Mouse (Mus musculus): ENCODE data around the gene Fkbp4.

Fkbp4 gene

DNA sequence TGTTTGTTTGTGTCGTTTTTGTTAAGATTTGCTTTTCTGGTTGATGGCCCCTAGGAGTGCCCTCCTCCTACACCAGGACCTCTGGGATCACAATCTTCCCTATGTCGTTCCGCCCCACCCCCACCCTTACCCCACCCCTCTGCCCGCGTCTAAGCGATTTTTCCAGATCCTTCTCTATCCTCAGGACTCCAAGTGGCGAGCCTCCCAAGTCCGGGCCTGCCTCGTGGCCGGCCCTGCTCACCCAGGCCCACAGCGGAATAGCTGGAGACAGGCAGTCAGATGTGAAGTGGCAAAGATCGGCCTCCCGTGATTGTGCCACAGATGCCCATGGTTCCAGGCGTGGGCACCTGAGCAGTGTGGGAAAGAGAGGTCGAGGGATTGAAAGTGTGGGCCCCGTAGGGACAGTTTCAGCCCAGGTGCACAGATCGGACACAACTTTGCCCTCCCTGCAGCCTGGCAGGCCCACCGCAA is 429 bp upstream of the Fkbp4 start:
- in situ Hi-C loops (cut with MboI; ENCODE audit: unreplicated experiment in 2 of 2), result loop anchor here (10.0 to 25.0 kb wide), 3 partner anchors 326 to 816 kb away; partner anchors contain the start of genes Gm44511 (in 2 of the 2) and Klrb1b (in 2 of the 2)

- in situ Hi-C loops (cut with MboI; ENCODE audit: unreplicated experiment in 2 of 2), result loop anchor here (10.0 to 25.0 kb wide), 3 partner anchors 327 to 817 kb away; partner anchors contain the start of genes Gm44511 (in 2 of the 2) and Klrb1b (in 2 of the 2)
Observed at GRCm38 (mm10) chr6:128437731-128438316, 653 bp downstream of the Fkbp4 start.

- in situ Hi-C loops (cut with MboI; ENCODE audit: unreplicated experiment in 2 of 2), result loop anchor here (10.0 to 25.0 kb wide), 3 partner anchors 328 to 818 kb away; partner anchors contain the start of genes Gm44511 (in 2 of the 2) and Klrb1b (in 2 of the 2)
Observed at GRCm38 (mm10) chr6:128437288-128437687, 1.2 kb downstream of the Fkbp4 start.

- in situ Hi-C loops (cut with MboI; ENCODE audit: unreplicated experiment in 2 of 2), result loop anchor here (10.0 to 25.0 kb wide), 3 partner anchors 328 to 818 kb away; partner anchors contain the start of genes Gm44511 (in 2 of the 2) and Klrb1b (in 2 of the 2)
Observed at GRCm38 (mm10) chr6:128436356-128437005, 2.0 kb downstream of the Fkbp4 start.

DNA sequence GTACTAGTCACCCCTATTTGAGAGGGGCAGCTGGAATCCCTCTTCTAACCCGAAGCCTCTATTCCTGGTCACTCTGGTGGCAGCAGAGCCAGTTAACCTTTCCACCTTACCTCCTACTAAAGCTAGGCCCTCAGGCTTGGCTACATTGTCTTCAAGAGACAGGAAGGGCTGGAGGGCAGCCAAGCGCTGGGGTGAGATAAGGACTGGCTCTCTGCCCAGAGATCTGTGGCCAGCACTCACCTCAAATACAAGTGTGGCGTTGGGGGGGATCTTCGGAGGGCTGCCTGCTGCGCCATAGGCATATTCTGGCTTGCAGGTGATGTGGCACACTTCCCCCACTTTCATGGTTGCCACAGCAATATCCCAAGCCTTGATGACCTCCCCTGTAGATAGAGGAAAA is 3.0 kb downstream of the Fkbp4 start:
- in situ Hi-C loops (cut with MboI; ENCODE audit: unreplicated experiment in 2 of 2), result loop anchor here (10.0 to 25.0 kb wide), 3 partner anchors 329 to 819 kb away; partner anchors contain the start of genes Gm44511 (in 2 of the 2) and Klrb1b (in 2 of the 2)

- in situ Hi-C loops (cut with MboI; ENCODE audit: unreplicated experiment in 2 of 2), result loop anchor here (10.0 to 25.0 kb wide), 3 partner anchors 331 to 821 kb away; partner anchors contain the start of genes Gm44511 (in 2 of the 2) and Klrb1b (in 2 of the 2)
Observed at GRCm38 (mm10) chr6:128433566-128433965, 4.9 kb downstream of the Fkbp4 start.

DNA sequence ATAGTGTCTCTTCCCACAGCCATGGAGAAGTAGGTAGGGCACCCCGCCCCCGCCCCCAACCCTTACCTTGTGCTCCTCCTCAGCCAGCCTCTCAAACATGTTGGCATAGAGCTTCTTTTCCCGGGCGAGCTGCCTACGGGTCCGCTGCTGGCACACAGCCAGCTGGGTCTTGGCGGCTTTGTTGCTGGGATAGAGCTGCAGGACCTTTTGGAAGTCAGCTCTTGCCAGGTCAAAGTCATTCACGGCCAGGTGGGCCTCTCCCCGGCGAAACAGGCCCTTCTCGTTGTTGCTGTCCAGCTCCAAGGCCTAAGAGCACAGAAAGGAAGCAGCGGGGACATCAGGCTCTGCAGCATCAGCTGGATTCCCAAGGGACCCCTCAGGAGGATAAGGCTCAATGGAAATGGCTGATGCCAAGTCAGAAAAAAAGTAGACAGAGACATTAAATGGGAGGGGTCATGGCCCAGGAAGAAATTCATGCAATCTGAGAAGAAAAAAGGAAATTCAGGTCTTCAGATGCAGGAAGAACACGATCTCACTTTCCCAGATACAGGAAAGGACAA is 6.0 kb downstream of the Fkbp4 start:
- in situ Hi-C loops (cut with MboI; ENCODE audit: unreplicated experiment in 2 of 2), result loop anchor here (10.0 to 25.0 kb wide), 3 partner anchors 332 to 822 kb away; partner anchors contain the start of genes Gm44511 (in 2 of the 2) and Klrb1b (in 2 of the 2)

GRCm38 (mm10) chr6:128429826-128430225 is 8.7 kb downstream of the Fkbp4 start:
- in situ Hi-C loops (cut with MboI; ENCODE audit: unreplicated experiment in 2 of 2), result loop anchor here (10.0 to 25.0 kb wide), 3 partner anchors 335 to 825 kb away; partner anchors contain the start of genes Gm44511 (in 2 of the 2) and Klrb1b (in 2 of the 2)

DNA sequence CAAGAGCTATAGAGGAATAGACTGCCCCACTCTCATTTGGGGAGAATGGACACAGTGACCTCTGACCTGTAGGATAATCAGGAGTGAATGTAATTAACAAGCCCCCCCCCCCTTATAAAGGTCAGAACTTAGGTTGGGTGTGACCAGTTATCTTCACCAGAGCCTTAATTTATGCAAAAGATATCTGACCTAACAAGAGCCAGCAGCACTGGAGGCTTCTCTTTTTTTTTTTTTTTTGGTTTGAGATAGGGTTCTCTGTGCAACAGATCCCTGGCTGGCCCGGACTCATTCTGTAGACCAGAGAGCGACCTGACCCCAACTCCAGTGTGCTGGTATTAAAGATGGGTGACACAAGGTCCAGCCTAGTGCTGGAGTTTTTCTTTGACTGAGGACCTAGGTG is 9.2 kb downstream of the Fkbp4 start:
- in situ Hi-C loops (cut with MboI; ENCODE audit: unreplicated experiment in 2 of 2), result loop anchor here (25.0 kb wide), 1 partner anchor 408 kb away; the partner anchor contains the start of genes Gm44511 (in 2 of the 2) and Klrb1b (in 2 of the 2)

GRCm38 (mm10) chr6:128427571-128427970 is 10.9 kb downstream of the Fkbp4 start:
- in situ Hi-C loops (cut with MboI; ENCODE audit: unreplicated experiment in 2 of 2), result loop anchor here (25.0 kb wide), 1 partner anchor 410 kb away; the partner anchor contains the start of genes Gm44511 (in 2 of the 2) and Klrb1b (in 2 of the 2)

GRCm38 (mm10) chr6:128425046-128425445 is 13.4 kb downstream of the Fkbp4 start:
- in situ Hi-C loops (cut with MboI; ENCODE audit: unreplicated experiment in 2 of 2), result loop anchor here (25.0 kb wide), 1 partner anchor 412 kb away; the partner anchor contains the start of genes Gm44511 (in 2 of the 2) and Klrb1b (in 2 of the 2)

DNA sequence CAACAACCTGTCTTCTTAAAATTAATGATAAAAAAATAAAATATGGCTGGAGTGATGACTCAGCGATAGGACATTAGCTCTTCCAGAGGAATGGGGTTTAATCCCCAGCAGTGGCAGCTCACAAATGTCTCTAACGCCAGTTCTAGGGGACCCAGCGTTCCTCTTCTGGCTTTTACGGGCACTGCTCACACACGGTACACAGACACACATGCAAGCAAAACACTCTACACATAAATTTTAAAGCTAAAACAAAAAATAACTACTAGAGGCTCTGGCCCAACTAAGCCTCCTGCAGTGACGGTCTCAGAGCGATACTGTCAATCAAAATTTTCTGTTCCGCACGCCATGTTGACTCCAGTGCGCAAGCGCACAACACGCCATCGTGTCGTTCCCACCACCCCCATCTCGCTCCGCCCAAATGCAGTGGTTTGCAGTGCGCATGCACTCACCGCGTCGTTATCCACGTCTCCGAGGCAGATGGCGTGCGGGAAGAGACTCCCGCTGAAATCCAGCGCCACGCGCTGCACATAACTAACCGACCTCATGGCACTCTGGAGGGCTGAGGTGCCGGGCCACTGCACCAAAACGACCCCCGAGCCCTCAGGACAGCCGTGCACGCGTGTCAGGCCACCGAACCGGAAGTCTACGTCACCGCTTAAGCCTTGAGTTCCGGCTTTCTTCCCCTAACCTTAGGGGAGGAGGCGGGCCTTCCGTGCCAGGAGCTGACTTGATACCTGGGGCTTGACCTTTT is 14.0 kb downstream of the Fkbp4 start, which contains the start of gene Itfg2:
TSS of gene Itfg2 (minus strand) at position 663 of the 751 bp plus-strand sequence.
- in situ Hi-C loops (cut with MboI; ENCODE audit: unreplicated experiment in 2 of 2), result loop anchor here (25.0 kb wide), 2 partner anchors 413 to 862 kb away; partner anchors contain the start of genes Gm44511 (in 2 of the 2), Klrb1b (in 2 of the 2) and Cracr2a (in 1 of the 2)

DNA sequence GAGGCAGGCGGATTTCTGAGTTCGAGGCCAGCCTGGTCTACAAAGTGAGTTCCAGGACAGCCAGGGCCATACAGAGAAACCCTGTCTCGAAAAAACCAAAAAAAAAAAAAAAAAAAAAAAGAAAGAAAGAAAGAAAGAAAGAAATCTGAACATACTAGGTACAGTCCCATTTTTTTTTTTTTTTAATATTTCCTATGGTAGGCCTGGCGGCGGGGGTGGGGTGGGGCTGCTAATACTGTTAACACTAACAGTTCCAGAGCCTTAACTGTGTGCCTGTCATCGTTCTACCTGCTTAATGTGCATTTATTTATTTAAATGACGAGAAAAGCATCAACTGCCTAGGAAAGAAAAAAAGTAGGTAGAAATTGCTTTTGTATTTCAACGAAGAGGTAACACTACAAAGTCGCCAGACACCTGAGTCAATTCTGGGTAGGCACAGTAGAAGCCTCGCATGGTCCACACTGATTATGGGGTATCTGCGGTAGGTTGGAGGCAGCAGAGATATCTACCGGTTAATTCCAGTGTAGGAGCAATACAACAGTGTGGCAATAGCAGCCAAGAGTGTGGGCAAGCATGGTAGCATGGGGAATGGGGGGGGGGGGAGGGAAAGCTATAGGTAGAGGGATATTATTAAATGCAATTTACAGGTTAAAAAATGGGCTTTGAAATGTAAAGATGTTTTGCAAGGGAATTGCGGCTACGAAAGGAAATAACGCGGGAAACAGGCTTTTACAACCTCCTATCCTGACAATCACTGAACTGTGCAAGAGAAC is 14.8 kb downstream of the Fkbp4 start:
- in situ Hi-C loops (cut with MboI; ENCODE audit: unreplicated experiment in 2 of 2), result loop anchor here in 1 of 2 experiments (25.0 kb wide), 1 partner anchor 861 kb away; the partner anchor contains the start of gene Cracr2a

DNA sequence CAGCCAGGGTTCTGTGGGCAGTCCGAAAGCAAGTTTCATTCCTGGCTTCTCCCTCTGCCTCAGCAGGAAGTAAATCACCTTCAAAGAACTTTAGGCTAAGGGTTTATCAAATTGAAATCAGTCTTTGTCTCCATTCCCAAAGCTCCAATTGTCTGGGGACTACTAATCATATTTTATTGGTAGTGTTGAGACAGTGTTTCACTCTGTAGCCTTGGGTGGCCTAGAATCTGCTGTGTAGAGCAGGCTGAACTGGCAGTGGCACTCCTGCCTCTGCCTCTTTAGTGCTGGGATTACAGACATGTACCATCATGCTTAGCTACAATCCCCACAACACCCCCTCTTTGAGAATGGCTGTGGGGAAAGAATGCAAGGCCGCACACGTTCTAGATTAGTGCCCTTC is 17.0 kb downstream of the Fkbp4 start:
- in situ Hi-C loops (cut with MboI; ENCODE audit: unreplicated experiment in 2 of 2), result loop anchor here in 1 of 2 experiments (25.0 kb wide), 1 partner anchor 859 kb away; the partner anchor contains the start of gene Cracr2a

DNA sequence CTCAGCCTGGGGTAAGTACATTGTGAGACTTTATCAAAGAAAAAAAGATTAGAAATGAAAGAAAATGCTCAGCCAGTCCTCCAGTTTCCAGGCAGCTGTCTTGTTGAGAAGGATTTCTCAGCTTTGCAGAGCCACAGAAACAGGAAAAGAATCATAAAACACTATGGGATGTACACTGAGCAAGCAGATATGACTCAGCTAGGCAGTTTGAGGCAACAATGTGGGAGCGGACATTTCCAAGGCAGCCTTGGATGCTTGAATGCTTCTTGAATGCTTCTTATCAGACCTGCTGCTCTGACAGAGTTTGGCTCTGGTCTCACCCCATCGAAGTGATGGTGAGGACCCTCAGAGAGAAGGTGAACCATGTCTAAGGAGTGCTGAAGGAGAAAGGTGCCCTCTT is 17.4 kb downstream of the Fkbp4 start:
- in situ Hi-C loops (cut with MboI; ENCODE audit: unreplicated experiment in 2 of 2), result loop anchor here in 1 of 2 experiments (25.0 kb wide), 1 partner anchor 859 kb away; the partner anchor contains the start of gene Cracr2a

- in situ Hi-C loops (cut with MboI; ENCODE audit: unreplicated experiment in 2 of 2), result loop anchor here (5.0 to 25.0 kb wide), 2 partner anchors 56 to 856 kb away; partner anchors contain the start of genes Cracr2a (in 1 of the 2), Foxm1 (in 1 of the 2) and Rhno1 (in 1 of the 2)
Observed at GRCm38 (mm10) chr6:128418076-128418475, 20.4 kb downstream of the Fkbp4 start.

GRCm38 (mm10) chr6:128416169-128416568 is 22.3 kb downstream of the Fkbp4 start:
- in situ Hi-C loops (cut with MboI; ENCODE audit: unreplicated experiment in 2 of 2), result loop anchor here (5.0 to 25.0 kb wide), 2 partner anchors 54 to 854 kb away; partner anchors contain the start of genes Cracr2a (in 1 of the 2), Foxm1 (in 1 of the 2) and Rhno1 (in 1 of the 2)

- in situ Hi-C loops (cut with MboI; ENCODE audit: unreplicated experiment in 2 of 2), result loop anchor here (5.0 to 25.0 kb wide), 3 partner anchors 49 to 849 kb away; partner anchors contain the start of genes Cracr2a (in 1 of the 2), Foxm1 (in 1 of the 2) and Rhno1 (in 1 of the 2)
Observed at GRCm38 (mm10) chr6:128411115-128411514, 27.4 kb downstream of the Fkbp4 start.
